Mouse (Mus musculus): ENCODE data around the gene Gbp2b. TPM values are rescaled to one million over a fixed set of nuclear protein-coding genes. Genes with fewer than 3 reads are reported as not detected.
"Not testable (repeated sequence)": the region's sequence is repeated elsewhere in the genome, so short reads cannot be mapped to it uniquely, and the experiment has no call there.

Gene Gbp2b
- total RNA-seq (2015) (not detected in 2 replicates), total RNA-seq (2017) (not detected in 2 replicates)

GRCm38 (mm10) chr3:142594547-142594946 is at the start of gene Gbp2b:
Gbp2b (plus strand) TSS chr3:142594847.
- no peak for ATAC-seq (ENCODE audit: poor library complexity, severe bottlenecking)

GRCm38 (mm10) chr3:142546690-142547089 is 48.0 kb upstream of the Gbp2b start:
- ATAC-seq (ENCODE audit: poor library complexity, severe bottlenecking): no peak

- peak; percentile 56 for ATAC-seq (ENCODE audit: poor library complexity, severe bottlenecking)
Observed at GRCm38 (mm10) chr3:142550052-142550676, 44.5 kb upstream of the Gbp2b start.

- no peak for ATAC-seq (ENCODE audit: poor library complexity, severe bottlenecking)
Observed at GRCm38 (mm10) chr3:142554601-142555000, 40.0 kb upstream of the Gbp2b start.

GRCm38 (mm10) chr3:142555623-142556022 is 39.0 kb upstream of the Gbp2b start:
- ATAC-seq (ENCODE audit: poor library complexity, severe bottlenecking): no peak

- ATAC-seq (ENCODE audit: poor library complexity, severe bottlenecking): peak; percentile 20; the same call in 1 of the 2 replicates
Observed at GRCm38 (mm10) chr3:142559632-142560228, 34.9 kb upstream of the Gbp2b start, which contains the start of gene Gbp3. Gbp3 (plus strand) TSS chr3:142560026.

GRCm38 (mm10) chr3:142560296-142560948 is 34.2 kb upstream of the Gbp2b start:
- ATAC-seq (ENCODE audit: poor library complexity, severe bottlenecking): peak; percentile 87

- no peak for ATAC-seq (ENCODE audit: poor library complexity, severe bottlenecking)
Observed at GRCm38 (mm10) chr3:142561045-142561646, 33.5 kb upstream of the Gbp2b start.

GRCm38 (mm10) chr3:142561666-142562065 is 33.0 kb upstream of the Gbp2b start:
- peak; percentile 23 for ATAC-seq (ENCODE audit: poor library complexity, severe bottlenecking)

GRCm38 (mm10) chr3:142567490-142567889 is 27.2 kb upstream of the Gbp2b start:
- ATAC-seq (ENCODE audit: poor library complexity, severe bottlenecking): not testable (repeated sequence)

- ATAC-seq (ENCODE audit: poor library complexity, severe bottlenecking): peak; percentile 68
Observed at GRCm38 (mm10) chr3:142570738-142571137, 23.9 kb upstream of the Gbp2b start.

GRCm38 (mm10) chr3:142577108-142577507 is 17.5 kb upstream of the Gbp2b start:
- ATAC-seq (ENCODE audit: poor library complexity, severe bottlenecking): peak; percentile 97

GRCm38 (mm10) chr3:142578342-142578741 is 16.3 kb upstream of the Gbp2b start:
- ATAC-seq (ENCODE audit: poor library complexity, severe bottlenecking): no peak

- ATAC-seq (ENCODE audit: poor library complexity, severe bottlenecking): no peak
Observed at GRCm38 (mm10) chr3:142583067-142583466, 11.6 kb upstream of the Gbp2b start.

- no peak for ATAC-seq (ENCODE audit: poor library complexity, severe bottlenecking)
Observed at GRCm38 (mm10) chr3:142587386-142587785, 7.3 kb upstream of the Gbp2b start.

GRCm38 (mm10) chr3:142588888-142589287 is 5.8 kb upstream of the Gbp2b start:
- ATAC-seq (ENCODE audit: poor library complexity, severe bottlenecking): no peak

- ATAC-seq (ENCODE audit: poor library complexity, severe bottlenecking): peak; percentile 92
Observed at GRCm38 (mm10) chr3:142590431-142591067, 4.1 kb upstream of the Gbp2b start.

- ATAC-seq (ENCODE audit: poor library complexity, severe bottlenecking): no peak
Observed at GRCm38 (mm10) chr3:142597923-142598322, 3.3 kb downstream of the Gbp2b start.

GRCm38 (mm10) chr3:142601675-142602074 is 7.0 kb downstream of the Gbp2b start:
- ATAC-seq (ENCODE audit: poor library complexity, severe bottlenecking): no peak

- no peak for ATAC-seq (ENCODE audit: poor library complexity, severe bottlenecking)
Observed at GRCm38 (mm10) chr3:142618658-142619057, 24.0 kb downstream of the Gbp2b start.

- ATAC-seq (ENCODE audit: poor library complexity, severe bottlenecking): peak; percentile 23; the same call in 1 of the 2 replicates
Observed at GRCm38 (mm10) chr3:142619606-142620005, 25.0 kb downstream of the Gbp2b start.
